Mouse (Mus musculus): ENCODE measurements around the gene 6430531B16Rik.

6430531B16Rik gene

DNA sequence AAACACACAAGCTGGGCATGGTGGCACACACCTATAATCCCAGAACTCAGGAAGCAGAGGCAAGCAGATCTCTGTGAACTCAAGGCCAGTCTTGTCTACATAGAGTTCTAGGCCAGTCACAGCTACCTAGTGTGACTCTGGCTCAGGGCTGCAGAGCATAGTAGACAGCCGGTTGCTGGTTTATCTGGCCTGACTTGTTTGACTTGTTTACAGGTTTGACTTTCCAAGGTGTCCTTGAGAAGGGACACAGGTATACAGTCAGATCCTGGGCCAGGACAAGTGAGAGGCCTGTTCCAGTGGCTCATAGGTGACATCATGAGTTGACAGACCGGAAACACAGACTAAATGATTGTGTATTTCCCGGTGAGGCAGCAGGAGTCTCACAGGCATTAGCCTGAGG, 41.4 kb downstream of the 6430531B16Rik start:
- no peak for DNase-seq (ENCODE audit: low spot score)

DNA sequence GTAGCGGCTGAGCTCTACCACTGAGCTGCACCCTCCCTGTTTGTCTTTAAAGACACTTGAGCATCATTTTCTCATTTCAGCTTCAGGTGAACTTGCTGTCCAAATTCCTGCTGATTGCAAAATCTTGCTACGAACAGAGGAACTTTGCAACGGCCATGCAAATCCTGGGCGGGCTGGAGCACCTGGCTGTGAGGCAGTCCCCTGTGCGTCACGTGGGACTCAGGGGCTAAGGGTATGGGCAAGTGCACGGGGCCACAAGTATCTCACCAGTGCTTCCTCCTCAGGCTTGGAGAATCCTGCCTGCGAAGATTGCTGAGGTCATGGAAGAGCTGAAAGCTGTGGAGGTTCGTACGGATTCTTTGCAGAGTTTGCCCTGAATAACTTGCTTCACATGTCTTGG, 41.9 kb downstream of the 6430531B16Rik start:
- no peak for DNase-seq (ENCODE audit: low spot score)

DNA sequence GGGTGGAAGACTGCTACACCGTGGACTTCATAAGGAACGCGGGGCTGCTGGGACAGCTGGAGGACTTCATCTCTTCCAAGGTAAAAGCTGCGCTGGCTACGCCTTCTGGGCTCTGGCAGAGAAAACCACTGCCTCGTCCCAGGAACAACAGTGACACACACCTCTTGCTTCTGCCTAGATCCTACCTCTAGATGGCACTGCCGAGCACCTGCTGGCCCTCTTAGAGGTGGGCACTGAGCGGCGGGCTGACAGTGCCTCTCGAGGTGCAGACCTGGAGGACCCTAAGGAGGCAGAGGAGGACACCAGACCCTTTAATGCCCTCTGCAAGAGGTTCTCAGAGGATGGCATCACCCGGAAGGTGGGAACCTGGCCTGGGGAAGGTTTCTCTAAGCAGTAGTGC, 47.8 kb downstream of the 6430531B16Rik start:
- DNase-seq (ENCODE audit: low spot score) = no peak

Data from testis, postnatal 14 days (tissue).